Mouse (Mus musculus) cerebellum, postnatal 4 days (tissue): Measurements from ENCODE around the gene Olfr676.
"Not testable (repeated sequence)": the region's sequence is repeated elsewhere in the genome, so short reads cannot be mapped to it uniquely, and the experiment has no call there.

Experiments used
- DNase-seq, 2 experiments: peaks; one replicate each; pipeline ENCODE4 v3.0.0; 2022; ENCODE audit warnings: low spot score in 2 of 2, mixed read lengths in 1 of 2

Gene Olfr676

GRCm38 (mm10) chr7:105032398-105032797 is at the start of gene Olfr676:
Gene Olfr676 (plus strand): TSS chr7:105032698.
- DNase-seq, result no peak

DNA sequence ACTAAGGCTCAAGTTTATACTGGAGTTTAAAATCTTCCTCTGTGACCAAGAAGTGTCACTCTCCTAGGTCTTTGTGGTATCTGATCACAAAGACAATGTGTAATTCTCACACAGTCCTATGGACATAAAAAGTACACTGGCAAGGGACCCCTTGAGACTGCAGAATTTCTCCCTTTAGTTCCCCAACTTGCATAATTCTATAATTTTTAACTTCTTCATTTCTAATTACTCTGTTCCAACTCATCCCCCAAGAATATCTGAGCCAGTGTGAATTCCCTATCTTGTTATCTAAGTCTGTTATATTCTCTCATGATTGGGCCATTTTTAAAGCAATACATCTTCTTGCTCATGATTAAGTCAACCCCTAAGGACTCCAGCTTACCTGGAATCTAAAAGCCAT is 30.6 kb upstream of the Olfr676 start, which contains the start of gene Olfr672:
Gene Olfr672, minus strand, starts transcription at position 101 of the 400 bp plus-strand sequence.
- DNase-seq, result no peak

GRCm38 (mm10) chr7:105022530-105022929 is 10.0 kb upstream of the Olfr676 start:
- no peak for DNase-seq

DNA sequence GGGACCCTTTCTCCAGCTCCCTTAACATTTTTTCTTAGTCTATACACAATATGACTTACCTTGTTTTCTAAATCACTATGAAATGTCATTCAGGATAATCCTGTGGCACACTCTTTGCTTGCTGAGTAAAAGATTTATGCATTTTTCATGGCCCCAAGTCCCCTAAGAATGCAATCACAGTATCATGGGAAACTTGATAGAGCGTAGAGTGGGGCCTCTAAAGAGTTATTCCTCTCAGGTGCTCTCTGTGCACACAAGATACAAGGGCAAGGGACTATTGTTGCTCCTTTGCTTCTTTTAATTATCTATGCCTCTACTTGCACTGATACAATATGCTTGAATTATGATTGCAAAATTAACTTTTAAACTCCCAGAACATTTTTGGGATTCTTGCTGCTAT is 4.1 kb upstream of the Olfr676 start, which contains the start of gene Olfr675:
Gene Olfr675, minus strand, starts transcription at position 101 of the 400 bp plus-strand sequence.
- DNase-seq, result no peak

- not testable (repeated sequence) for DNase-seq
These were observed 1.3 kb downstream of the Olfr676 start for GRCm38 (mm10) chr7:105033836-105034235.

DNA sequence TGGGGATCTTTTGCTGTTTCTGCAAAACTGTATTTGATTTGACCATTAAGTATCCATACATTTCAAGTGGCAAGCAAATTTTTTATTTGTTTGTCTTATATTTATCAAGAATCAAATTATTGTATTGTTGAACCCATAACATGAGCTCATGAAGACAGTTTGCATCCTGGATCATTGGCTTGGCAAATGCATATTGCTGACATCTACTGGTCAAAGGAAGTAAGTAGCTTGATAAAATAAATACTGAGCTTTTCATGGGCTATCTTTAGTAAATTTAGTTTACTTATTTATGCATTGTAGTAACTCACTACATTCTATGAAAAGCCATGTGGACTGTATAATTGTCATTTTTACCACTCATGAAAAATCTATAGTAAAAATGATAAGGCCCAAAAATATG is 26.5 kb downstream of the Olfr676 start:
- DNase-seq, result no peak

DNA sequence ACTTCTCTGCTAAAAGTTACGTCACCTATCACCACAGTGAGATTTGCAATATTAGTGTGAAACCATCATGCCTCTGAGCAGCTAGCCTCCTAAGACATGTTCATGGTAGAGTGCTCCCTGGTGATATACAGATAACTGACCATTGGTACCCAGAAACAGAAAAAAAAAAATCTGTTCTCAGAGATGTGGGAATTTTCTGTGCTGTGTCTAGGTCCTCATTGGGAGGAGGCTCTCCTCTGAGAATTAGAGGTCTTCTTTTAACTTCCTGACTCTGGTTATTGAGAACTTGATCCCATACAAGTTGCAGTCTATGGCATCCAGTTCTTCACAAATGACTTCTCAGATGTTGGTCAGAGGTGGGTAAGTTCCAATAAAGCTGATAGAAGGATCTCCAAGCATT is 31.7 kb downstream of the Olfr676 start, which contains the start of gene Olfr678:
Gene Olfr678, plus strand, starts transcription at position 301 of the 400 bp plus-strand sequence.
- DNase-seq, result no peak

- DNase-seq, result no peak
These were observed 48.4 kb downstream of the Olfr676 start, which contains the start of gene Olfr679 for GRCm38 (mm10) chr7:105080905-105081304. Gene Olfr679 (plus strand): TSS chr7:105081205.
